Mouse (Mus musculus) lung, embryonic 15.5 days (tissue): ENCODE data around the gene Sh2d2a. TPM values are rescaled to one million over a fixed set of nuclear protein-coding genes. Genes with fewer than 3 reads are reported as not detected.
"Not testable (repeated sequence)": the region's sequence is repeated elsewhere in the genome, so short reads cannot be mapped to it uniquely, and the experiment has no call there.

Experiments used
- ATAC-seq: fragments of 200-750 bp; cut with Nextera tagmentation; 2 replicates; pipeline ENCODE4 v1.8.0; 2017; ENCODE audit warnings: moderate number of reproducible peaks, borderline replicate concordance; ENCODE audit not compliant: low FRiP score, low TSS enrichment; ENCODE audit errors: extremely low read depth
- H3K27ac ChIP-seq: fragments of 300-500 bp; sonication (generic); 2 replicates; pipeline ENCODE4 v1.5.1; 2015; ENCODE audit warnings: moderate library complexity, mild to moderate bottlenecking, inconsistent platforms
- H3K27me3 ChIP-seq: fragments of 300-500 bp; sonication (generic); 2 replicates; pipeline ENCODE4 v1.6.1; 2015; ENCODE audit warnings: inconsistent platforms
- H3K36me3 ChIP-seq: fragments of 300-500 bp; sonication (generic); 2 replicates; pipeline ENCODE4 v1.6.1; 2015; ENCODE audit warnings: inconsistent platforms
- H3K4me1 ChIP-seq: fragments of 300-500 bp; sonication (generic); 2 replicates; pipeline ENCODE4 v1.6.1; 2015; ENCODE audit warnings: inconsistent platforms
- H3K4me2 ChIP-seq: fragments of 300-500 bp; sonication (generic); 2 replicates; pipeline ENCODE4 v1.6.1; 2015; ENCODE audit warnings: inconsistent platforms, mild to moderate bottlenecking, moderate library complexity
- H3K4me3 ChIP-seq: fragments of 300-500 bp; sonication (generic); 2 replicates; pipeline ENCODE4 v1.5.1; 2015; ENCODE audit warnings: mild to moderate bottlenecking, inconsistent platforms
- H3K9ac ChIP-seq: fragments of 300-500 bp; sonication (generic); 2 replicates; pipeline ENCODE4 v1.6.1; 2015; ENCODE audit warnings: inconsistent platforms
- H3K9me3 ChIP-seq: fragments of 300-500 bp; sonication (generic); 2 replicates; pipeline ENCODE4 v1.6.1; 2016; ENCODE audit warnings: inconsistent platforms
- WGBS: fragments of 180-500 bp; shearing (Covaris S2); methylation state at CpG from one replicate; pipeline ENCODE4 v1.1.7; 2015; 5-methylcytosine and 5-hydroxymethylcytosine counted together
- polyA plus RNA-seq: library from polyadenylated mRNA; unstranded; fragments of >200 nt; fragmentation: Nextera tagmentation; extraction: Ambion mirVana; gene quantifications from 2 replicates; pipeline ENCODE4 v1.2.1, GENCODE M21; 2015

Sh2d2a gene
- polyA plus RNA-seq, result 0.42 and 1.0 TPM in 2 replicates

- H3K9ac ChIP-seq, result no peak within 1 kb of the TSS
- H3K4me3 ChIP-seq, result no peak within 1 kb of the TSS
- 62% methylated on average over 7 of the region's 7 CpGs for WGBS
- H3K9me3 ChIP-seq, result no peaks in the 10 kb centered on the region
- H3K4me2 ChIP-seq, result no peak within 1 kb of the TSS
- H3K4me1 ChIP-seq, result no peaks in the 10 kb centered on the region
- ATAC-seq, result no peak
- no peaks in the 10 kb centered on the region for H3K27me3 ChIP-seq
- H3K27ac ChIP-seq, result no peak within 1 kb of the TSS
- no peaks in the 10 kb centered on the region for H3K36me3 ChIP-seq
Observed at GRCm38 (mm10) chr3:87846650-87847110, at the start of gene Sh2d2a. Sh2d2a (plus strand) TSS chr3:87846755.

DNA sequence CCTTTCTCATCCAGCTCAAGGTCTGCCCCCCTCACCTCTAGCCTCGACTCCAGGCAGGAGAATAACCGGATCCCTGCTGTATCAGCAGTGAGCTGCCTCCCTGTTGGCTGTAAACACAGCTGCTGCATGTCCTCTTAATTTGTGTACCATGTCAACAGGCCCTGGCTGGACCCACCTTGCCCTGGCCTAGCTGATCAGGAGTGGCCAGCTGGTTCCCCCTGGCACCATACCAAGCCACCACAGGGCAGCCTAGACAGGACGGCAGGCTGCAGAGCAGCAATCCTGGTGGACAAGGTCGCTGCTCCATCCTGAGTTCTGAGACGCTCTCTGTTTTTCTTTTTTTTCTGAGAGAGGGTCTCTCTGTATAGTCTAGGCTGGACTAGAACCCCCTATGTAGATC, 44.9 kb upstream of the Sh2d2a start:
- peak; percentile 25; the same call in 1 of the 2 replicates for ATAC-seq
- Histone ChIP-seq H3K9me3 (no peaks in the 10 kb centered on the region), H3K9ac (no peak overlapping the region), H3K4me3 (no peak overlapping the region), H3K27me3 (peaks cover 100% of the 10 kb centered on the region), H3K36me3 (no peaks in the 10 kb centered on the region), H3K4me1 (peaks cover 12% of the 10 kb centered on the region), H3K4me2 (no peak overlapping the region), H3K27ac (no peak overlapping the region)
- WGBS, result 34% methylated on average over 5 of the region's 5 CpGs

GRCm38 (mm10) chr3:87804038-87804677, 42.4 kb upstream of the Sh2d2a start:
- H3K9me3 ChIP-seq, result no peaks in the 10 kb centered on the region
- peak overlapping the region; percentile 45 for H3K4me2 ChIP-seq
- H3K36me3 ChIP-seq, result no peaks in the 10 kb centered on the region
- WGBS, result 5% methylated on average over 26 of the region's 26 CpGs
- H3K4me1 ChIP-seq, result peaks cover 5% of the 10 kb centered on the region
- H3K27me3 ChIP-seq, result peaks cover 98% of the 10 kb centered on the region
- no peak for ATAC-seq
- H3K4me3 ChIP-seq, result peak overlapping the region; percentile 14; the same call in 1 of the 2 replicates
- no peak overlapping the region for H3K9ac ChIP-seq
- no peak overlapping the region for H3K27ac ChIP-seq

DNA sequence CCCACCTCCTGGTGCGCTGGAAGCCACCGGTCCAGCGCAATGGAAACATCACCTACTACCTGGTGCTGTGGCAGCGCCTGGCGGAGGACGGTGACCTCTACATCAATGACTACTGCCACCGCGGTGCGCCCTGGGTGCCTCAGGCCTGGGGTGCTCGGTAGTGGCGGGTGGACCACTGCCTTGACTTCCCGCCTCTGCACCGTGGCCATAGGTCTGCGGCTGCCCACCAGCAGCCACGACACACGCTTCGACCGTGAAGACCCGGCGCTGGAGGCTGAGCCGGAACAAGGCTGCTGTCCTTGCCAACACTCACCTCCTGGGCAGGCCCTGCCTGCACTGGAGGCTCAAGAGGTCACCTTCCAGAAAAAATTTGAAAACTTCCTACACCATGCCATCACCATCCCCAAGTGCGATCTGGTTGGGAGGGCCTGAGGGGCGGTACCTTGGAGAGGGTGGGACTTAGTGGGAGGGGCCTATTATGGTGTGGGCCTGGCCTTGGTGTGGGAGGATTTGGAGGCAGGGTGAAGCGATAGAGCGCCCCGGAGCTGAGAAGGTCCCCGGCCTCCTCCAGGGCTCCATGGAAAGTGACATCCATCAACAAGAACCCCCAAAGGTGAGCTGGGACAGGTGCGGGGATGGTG, 37.1 kb upstream of the Sh2d2a start:
- WGBS, result 5% methylated on average over 28 of the region's 28 CpGs
- peak; percentile 56; the same call in 1 of the 2 replicates for ATAC-seq
- Histone ChIP-seq H3K27me3 (peaks cover 75% of the 10 kb centered on the region), H3K4me3 (peak overlapping the region; percentile 17), H3K9ac (no peak overlapping the region), H3K9me3 (no peaks in the 10 kb centered on the region), H3K27ac (no peak overlapping the region), H3K4me1 (0 out of 2 replicates have a peak, but pooled peaks cover 6% of the 10 kb centered on the region), H3K36me3 (no peaks in the 10 kb centered on the region), H3K4me2 (peak overlapping the region; percentile 27)

DNA sequence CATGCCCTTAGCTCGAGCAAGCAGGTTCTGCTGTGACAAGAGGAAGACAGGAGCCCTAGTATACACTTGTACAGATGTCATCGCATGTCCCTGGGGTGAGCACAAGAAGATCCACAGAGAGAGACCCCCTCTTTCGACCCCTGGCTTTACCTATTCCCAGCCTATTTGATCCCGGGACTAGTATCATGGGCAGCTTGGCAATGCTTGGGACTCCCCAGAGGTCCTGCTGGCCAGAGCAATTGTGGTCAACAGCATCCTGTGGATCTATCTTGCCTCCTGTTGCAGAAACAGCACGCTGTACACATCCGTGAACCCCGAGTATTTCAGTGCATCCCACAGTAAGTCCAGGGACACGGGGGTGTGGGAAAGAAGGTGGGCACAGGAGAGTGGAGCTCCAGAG, 35.3 kb upstream of the Sh2d2a start:
- peaks cover 64% of the 10 kb centered on the region for H3K27me3 ChIP-seq
- H3K9me3 ChIP-seq, result no peaks in the 10 kb centered on the region
- H3K4me2 ChIP-seq, result no peak overlapping the region
- whole genome bisulfite sequencing, result 81% methylated on average over 8 of the region's 8 CpGs
- H3K4me1 ChIP-seq, result 0 out of 2 replicates have a peak, but pooled peaks cover 8% of the 10 kb centered on the region
- no peak overlapping the region for H3K27ac ChIP-seq
- no peak for ATAC-seq
- no peaks in the 10 kb centered on the region for H3K36me3 ChIP-seq
- no peak overlapping the region for H3K9ac ChIP-seq
- no peak overlapping the region for H3K4me3 ChIP-seq

GRCm38 (mm10) chr3:87812413-87812812, 34.1 kb upstream of the Sh2d2a start:
- Histone ChIP-seq H3K4me1 (0 out of 2 replicates have a peak, but pooled peaks cover 8% of the 10 kb centered on the region), H3K27ac (no peak overlapping the region), H3K27me3 (peaks cover 60% of the 10 kb centered on the region), H3K36me3 (no peaks in the 10 kb centered on the region), H3K9me3 (no peaks in the 10 kb centered on the region), H3K4me2 (no peak overlapping the region), H3K4me3 (no peak overlapping the region), H3K9ac (no peak overlapping the region)
- WGBS, result 65% methylated on average over 4 of the region's 4 CpGs
- no peak for ATAC-seq

- WGBS, result 39% methylated on average over 10 of the region's 10 CpGs
- H3K36me3 ChIP-seq, result no peaks in the 10 kb centered on the region
- H3K4me3 ChIP-seq, result no peak overlapping the region
- ATAC-seq, result no peak
- H3K4me2 ChIP-seq, result no peak overlapping the region
- no peak overlapping the region for H3K27ac ChIP-seq
- peaks cover 60% of the 10 kb centered on the region for H3K27me3 ChIP-seq
- no peaks in the 10 kb centered on the region for H3K9me3 ChIP-seq
- no peak overlapping the region for H3K9ac ChIP-seq
- H3K4me1 ChIP-seq, result 0 out of 2 replicates have a peak, but pooled peaks cover 8% of the 10 kb centered on the region
Observed at GRCm38 (mm10) chr3:87812873-87813272, 33.7 kb upstream of the Sh2d2a start.

GRCm38 (mm10) chr3:87816166-87816565, 30.4 kb upstream of the Sh2d2a start:
- Histone ChIP-seq H3K4me3 (no peak overlapping the region), H3K4me2 (no peak overlapping the region), H3K9ac (no peak overlapping the region), H3K9me3 (no peaks in the 10 kb centered on the region), H3K36me3 (no peaks in the 10 kb centered on the region), H3K4me1 (0 out of 2 replicates have a peak, but pooled peaks cover 2% of the 10 kb centered on the region), H3K27me3 (peaks cover 37% of the 10 kb centered on the region), H3K27ac (no peak overlapping the region)
- 45% methylated on average over 6 of the region's 6 CpGs for WGBS
- ATAC-seq, result no peak

DNA sequence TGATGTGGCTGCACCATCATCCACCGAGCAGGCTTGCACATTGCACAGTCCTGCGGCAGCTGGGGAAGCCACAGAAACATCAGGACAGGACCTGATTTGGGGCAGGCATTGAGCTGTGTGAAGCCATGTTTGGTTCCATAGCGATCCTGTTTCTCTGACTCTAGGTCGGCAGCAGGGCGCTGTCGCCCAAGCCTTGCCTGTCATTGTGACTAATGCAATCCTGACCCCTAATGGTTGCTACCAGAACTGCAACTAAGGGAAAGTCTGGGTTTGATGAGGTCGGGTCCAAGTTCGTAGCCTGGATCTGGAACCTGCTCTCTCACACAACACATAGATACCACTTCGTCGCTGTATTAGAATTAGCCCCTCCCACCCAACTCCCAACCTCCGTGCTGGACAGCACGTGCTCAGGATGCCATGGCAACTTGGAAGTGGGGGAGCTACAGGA, 29.9 kb upstream of the Sh2d2a start:
- Histone ChIP-seq H3K27me3 (peaks cover 32% of the 10 kb centered on the region), H3K9me3 (no peaks in the 10 kb centered on the region), H3K9ac (no peak overlapping the region), H3K4me3 (no peak overlapping the region), H3K27ac (no peak overlapping the region), H3K4me1 (0 out of 2 replicates have a peak, but pooled peaks cover 2% of the 10 kb centered on the region), H3K36me3 (no peaks in the 10 kb centered on the region), H3K4me2 (no peak overlapping the region)
- ATAC-seq, result peak; percentile 43; the same call in 1 of the 2 replicates
- 5% methylated on average over 12 of the region's 12 CpGs for WGBS

DNA sequence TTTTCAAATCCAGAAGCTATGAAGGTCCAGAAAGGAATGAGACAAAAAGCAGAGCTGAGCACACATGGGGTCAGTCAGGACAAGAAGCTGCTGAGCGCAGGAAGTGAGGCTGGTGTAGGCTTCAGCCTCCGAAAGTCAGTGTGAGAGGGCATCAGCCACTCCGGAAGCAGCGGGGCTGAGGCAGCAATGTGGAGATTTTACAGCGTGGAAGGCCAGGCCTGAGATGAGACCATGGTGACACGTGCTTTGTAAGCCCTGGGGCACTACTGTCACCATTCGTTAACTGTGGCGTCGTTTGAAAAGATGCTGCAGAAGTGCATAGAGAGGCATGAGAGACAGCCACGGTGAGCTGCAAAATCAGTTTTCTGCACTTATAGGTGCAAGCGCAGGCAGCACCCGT, 28.3 kb upstream of the Sh2d2a start:
- H3K4me3 ChIP-seq, result no peak overlapping the region
- 50% methylated on average over 12 of the region's 12 CpGs for WGBS

GRCm38 (mm10) chr3:87824206-87824605, 22.3 kb upstream of the Sh2d2a start, which contains the start of gene Pear1:
Pear1 (minus strand) TSS chr3:87824306.
- H3K27me3 ChIP-seq, H3K27ac ChIP-seq, ATAC-seq, H3K36me3 ChIP-seq, H3K9ac ChIP-seq, H3K4me2 ChIP-seq, H3K4me1 ChIP-seq, H3K4me3 ChIP-seq, H3K9me3 ChIP-seq: not testable (repeated sequence)
- WGBS, result 75% methylated on average over 1 of the region's 1 CpGs

More for the DNA sequence above, 28.3 kb upstream of the Sh2d2a start:
- Histone ChIP-seq H3K9ac (no peak overlapping the region), H3K27me3 (peaks cover 29% of the 10 kb centered on the region), H3K9me3 (no peaks in the 10 kb centered on the region), H3K27ac (no peak overlapping the region), H3K4me1 (0 out of 2 replicates have a peak, but pooled peaks cover 2% of the 10 kb centered on the region), H3K4me2 (no peak overlapping the region), H3K36me3 (no peaks in the 10 kb centered on the region)
- ATAC-seq, result no peak

DNA sequence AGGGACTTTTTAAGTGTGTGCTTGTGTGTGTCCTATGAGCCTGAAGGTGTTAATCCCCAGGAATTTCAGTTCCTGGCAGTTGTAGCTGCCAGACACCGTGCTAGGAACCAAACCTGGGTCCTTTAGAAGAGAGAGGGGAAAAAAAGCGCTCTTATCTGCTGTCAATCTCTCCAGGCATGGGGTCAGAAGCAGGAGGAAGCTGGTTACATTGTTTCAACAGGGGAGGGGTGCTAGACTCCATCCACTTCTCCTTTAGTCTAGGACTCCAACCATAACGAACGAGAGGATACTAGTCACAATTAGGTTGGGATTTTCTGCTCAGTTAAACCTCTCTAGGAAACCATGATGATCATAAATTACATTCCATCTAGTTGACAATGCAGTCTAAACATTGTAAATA, 18.1 kb upstream of the Sh2d2a start:
- Histone ChIP-seq H3K9ac (no peak overlapping the region), H3K36me3 (no peaks in the 10 kb centered on the region), H3K27me3 (0 out of 2 replicates have a peak, but pooled peaks cover 3% of the 10 kb centered on the region), H3K4me3 (no peak overlapping the region), H3K4me1 (no peaks in the 10 kb centered on the region), H3K9me3 (no peaks in the 10 kb centered on the region), H3K4me2 (no peak overlapping the region), H3K27ac (no peak overlapping the region)
- 29% methylated on average over 4 of the region's 4 CpGs for WGBS
- ATAC-seq, result no peak
